Mouse (Mus musculus) kidney, postnatal 14 days (tissue): ENCODE measurements at regions not wholly inside any gene's neighbourhood (a gene's known extent, or its start where the extent isn't known, plus 50 kb on each side); places are given as distances from the start of the nearest gene placed in this dataset.

Experiments
- DNase-seq: peaks from one replicate; pipeline ENCODE4 v3.0.0; 2022; ENCODE audit warnings: mixed read lengths

- no peak for DNase-seq
Measured at GRCm38 (mm10) chr3:42129821-42130560, 387.6 kb downstream of the D3Ertd751e start.

DNA sequence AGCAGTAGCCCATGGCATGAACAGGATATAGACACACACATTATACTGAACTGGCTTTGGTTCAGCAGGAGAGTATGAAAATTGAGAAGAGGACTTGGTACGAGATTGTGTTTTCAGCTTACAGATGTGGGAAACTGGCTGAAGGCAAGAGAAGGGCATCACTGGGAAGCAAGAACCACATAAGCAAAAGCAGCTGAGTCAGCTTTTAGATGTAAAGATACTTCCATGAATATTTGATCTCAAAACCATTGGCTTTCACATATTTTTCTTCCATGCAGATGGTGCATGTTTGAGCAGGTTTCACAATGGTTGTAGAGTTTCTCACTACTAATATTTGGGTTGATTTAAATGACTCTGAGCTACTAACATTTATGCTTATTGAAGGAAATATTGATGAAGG lies 389.9 kb downstream of the D3Ertd751e start:
- no peak for DNase-seq

DNA sequence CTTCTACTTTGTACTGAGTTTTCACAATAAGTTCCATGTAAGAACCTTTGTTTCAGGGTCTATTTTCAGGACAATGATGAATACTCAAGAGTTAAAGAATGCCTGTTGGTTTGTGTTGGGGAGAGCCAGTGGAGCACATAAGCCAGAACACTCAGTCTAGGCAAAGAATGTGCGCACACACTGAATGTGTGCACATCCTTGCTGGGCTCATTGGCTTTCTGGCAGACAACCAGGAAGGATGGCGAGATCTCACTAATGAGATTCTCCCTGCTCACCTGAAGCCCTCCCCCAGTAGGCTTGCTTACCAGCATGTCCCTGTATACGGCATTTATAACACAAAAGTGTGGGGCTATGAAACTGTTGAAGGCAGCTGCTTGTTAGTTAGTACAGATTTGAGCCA lies 411.0 kb downstream of the D3Ertd751e start:
- DNase-seq: no peak

GRCm38 (mm10) chr3:42154909-42155308 lies 412.5 kb downstream of the D3Ertd751e start:
- no peak for DNase-seq

DNA sequence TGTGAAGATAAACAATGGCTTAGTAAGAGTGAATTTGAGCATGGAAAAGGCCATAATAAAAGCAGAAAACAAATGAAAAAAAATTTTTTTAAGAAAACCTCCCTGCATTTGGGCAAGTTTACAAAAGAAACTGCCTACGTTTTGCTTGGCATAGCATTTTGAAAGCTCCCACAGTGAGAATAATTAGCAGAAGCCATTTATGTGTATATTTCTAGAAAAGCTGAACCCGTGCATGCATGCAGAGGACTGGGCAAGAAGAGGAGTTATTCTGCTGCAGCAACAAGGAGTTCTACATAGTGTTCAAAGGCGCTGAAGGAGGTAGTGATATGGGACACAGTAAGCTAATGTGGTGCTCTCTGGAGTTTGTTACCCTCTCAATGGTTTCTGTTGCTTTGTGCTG lies 421.3 kb downstream of the D3Ertd751e start:
- DNase-seq: no peak

- no peak for DNase-seq
Measured at GRCm38 (mm10) chr3:42199206-42199605, 456.8 kb downstream of the D3Ertd751e start.

DNA sequence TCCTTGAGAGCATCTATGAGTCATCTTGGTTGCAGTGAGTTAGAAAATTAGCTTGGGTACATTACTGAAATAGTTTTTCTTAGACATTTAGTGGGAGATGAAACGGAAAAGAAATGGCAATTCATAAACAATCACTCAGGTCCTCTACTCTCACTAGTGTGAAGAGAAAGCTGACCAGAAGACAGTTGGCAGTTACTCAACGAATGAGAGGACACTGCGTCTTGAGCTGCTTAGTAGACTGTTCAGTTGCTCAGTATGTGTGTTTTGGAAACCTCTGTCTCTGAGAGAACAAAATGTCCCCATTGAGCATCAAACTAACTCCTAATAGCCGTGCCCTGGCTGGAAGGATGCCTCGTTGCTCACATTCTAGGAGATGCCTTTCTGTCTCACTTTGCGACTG lies 459.0 kb downstream of the D3Ertd751e start:
- no peak for DNase-seq

- no peak for DNase-seq
Measured at GRCm38 (mm10) chr3:42205640-42206039, 463.2 kb downstream of the D3Ertd751e start.

- no peak for DNase-seq
Measured at GRCm38 (mm10) chr3:42211420-42211819, 469.0 kb downstream of the D3Ertd751e start.

DNA sequence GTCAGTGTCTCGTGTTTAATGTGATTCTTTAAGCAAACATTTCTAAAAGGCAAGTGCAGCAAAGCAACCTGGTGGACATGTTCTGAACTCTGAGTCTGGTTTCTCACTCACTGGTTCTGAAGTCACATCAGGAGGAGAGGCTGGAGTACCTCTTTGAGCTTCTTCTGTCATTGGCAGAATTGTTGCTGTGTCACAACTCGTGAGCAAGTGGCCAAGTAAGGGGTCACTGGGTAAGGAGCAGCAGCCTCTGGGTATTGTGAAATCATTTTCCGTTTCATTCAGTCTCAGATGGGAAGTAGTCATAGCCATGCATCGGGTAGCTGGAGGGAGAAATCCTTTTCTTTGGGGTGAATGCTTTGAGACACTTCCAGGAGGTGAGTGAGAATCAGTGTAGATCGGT lies 470.0 kb downstream of the D3Ertd751e start:
- DNase-seq: no peak

DNA sequence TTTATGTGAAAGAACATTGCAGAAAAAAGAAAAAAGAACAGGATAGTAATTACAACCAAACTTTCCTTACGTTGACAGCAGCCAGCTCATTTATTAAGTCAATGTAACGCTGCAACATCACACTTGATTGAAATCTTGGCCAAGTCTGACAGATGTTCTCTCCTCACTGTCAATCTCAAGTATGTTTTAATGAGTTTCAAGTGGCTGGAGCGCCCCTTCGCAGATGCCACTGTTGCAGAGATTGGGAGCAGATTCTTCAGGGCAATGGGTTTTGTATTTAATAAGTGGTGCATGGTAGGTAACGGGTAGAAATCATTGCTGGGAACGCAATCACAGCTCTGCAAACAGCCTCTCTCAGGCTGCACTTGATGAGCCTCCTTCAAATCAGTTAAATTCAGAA lies 470.8 kb downstream of the D3Ertd751e start:
- DNase-seq: no peak

DNA sequence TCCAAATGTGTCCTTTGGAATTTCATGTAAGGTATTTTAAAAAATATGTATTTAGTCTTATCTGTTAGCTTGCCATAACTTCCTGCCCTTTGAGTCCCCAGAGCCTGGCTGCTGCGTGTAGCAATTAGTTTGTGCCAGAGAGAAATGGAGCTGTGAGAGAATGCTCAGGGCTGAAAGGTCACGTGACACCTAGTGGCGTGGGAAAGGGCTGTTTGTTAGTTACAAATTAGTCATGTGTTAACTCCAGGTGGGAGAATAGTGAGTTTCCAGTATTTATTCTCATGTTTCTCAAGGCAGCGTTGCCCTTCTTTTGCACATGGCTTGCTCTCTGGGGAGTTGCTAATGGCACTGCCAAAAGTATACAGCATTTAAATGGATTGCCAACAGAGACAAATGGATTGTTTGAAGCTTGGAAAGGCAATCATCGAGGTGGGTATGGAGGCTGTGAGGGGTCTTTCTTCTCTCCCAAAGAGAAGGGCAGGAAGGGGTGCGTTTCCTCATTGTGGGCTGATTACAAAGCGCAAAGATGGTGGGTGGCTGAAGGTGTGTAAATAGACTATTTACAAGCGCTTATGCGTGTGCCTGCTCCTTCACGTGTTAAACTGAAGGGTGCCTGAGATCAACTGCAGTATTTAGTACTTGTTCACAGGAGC lies 472.3 kb downstream of the D3Ertd751e start:
- peak; percentile 7 for DNase-seq

DNA sequence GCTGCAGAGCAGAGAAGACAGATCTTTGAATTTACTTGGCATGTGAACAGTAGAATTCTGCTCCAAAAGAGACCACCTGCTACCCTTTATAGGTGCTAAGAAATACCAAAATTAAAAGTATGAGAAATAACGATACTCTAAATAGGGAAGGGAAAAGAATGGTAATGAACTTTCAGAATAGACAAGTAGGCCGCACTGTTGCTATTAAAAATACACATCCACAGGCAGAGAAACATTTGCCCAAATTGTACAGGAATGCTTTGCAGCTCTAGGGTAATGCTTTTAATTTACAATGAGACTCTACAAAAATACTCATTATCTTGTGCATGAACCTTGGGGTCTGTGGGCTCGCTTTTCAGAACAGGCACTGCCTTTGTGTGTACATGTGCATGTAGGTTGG lies 476.3 kb downstream of the D3Ertd751e start:
- DNase-seq: no peak

DNA sequence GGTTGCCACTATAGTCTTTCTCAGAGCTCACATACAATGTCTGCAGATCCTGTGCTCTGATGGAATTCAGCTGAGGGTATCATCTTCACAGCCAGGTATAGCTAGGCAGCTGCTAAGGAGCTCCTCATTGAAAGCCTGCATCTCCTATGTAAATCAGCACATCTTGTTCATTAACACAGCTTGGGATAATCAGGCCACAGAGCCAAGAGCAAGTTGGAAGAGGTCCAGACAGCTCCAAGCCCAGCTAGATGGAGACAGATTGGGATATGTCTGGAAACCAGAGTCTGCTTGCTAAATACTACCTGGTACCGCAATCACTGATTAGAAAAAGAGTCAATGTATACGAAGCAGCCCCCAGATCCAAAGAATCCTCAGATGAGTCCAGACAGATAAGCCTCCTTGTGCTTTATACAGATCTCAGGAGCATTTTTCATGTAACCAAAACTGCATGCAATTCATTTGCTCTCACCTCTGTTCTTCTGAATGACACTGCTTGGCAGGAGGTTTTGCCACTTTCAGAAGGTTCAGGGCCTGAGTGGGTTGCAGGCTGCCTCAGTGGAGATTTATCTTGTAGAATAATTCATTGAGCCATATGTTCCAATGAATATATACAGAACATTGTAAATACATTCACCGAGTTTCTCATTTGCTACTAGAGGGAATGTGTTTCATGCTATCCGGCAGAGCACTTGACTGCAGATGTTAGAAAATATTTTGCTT lies 485.4 kb downstream of the D3Ertd751e start:
- no peak for DNase-seq

DNA sequence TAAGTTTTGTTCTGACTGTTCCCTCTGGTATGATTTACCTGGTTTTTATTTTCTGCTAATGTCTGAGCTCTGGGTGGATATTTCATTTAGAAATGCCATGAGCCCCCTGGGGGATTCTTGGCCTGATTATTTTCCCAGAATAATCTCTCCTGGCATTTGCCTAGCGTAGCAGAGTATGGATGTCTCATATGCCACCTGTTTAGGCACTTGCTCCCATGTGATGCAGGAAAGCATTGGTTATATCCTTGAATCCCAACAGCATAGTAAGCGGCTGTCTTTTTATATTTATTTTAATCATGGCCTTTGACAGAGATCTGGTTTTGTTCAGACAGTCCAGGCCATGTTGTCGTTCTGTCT lies 486.0 kb downstream of the D3Ertd751e start:
- DNase-seq: no peak

DNA sequence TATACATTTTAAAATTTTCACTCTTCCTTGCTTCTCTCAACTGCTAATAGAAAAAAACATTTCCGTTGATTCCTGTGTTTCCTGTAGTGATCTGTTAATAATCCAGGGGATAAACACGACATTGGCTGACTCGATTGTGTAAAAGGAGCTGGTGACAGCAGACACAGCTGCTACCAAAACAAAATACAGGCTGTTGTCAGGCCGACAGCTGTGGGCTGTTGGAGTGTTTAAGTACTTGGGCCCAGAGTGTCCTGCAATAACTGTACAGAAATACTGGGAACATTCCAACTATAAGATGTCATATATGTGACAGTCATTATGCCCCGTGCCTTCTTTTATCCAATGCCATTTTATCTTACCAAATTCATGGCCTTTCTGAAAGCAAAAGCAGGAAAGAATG lies 489.9 kb downstream of the D3Ertd751e start:
- DNase-seq: no peak

DNA sequence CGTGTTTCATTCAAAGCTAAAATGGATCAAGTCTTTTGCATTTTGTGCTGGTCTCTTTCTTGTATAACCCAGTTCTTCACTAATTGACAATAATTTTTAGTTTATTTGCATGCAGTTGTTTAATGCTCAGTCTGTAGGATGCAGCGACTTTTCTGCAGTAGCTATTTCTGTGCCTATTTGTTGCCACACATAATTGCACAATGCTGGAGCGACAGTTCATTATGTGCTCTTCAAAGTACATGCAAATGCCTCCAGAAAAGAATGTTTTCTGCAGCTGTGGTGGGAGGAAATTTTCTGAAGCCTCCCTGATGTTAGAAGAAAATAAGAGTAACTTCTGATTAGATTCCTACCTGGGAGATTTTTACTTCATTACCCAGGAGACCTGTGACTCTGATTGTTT lies 491.3 kb downstream of the D3Ertd751e start:
- no peak for DNase-seq

GRCm38 (mm10) chr3:42235515-42235914 lies 493.1 kb downstream of the D3Ertd751e start:
- DNase-seq: no peak
